9 mouse cellular contexts compared by ENCODE assay signal in genomic region chr6:51875884-51876626, GRCm38 (mm10).
DNase-seq lines count a peak whose midpoint lies in the region; ATAC-seq and TF ChIP-seq lines count a peak whose summit lies in the region.
"Had no signal": no experiment of that assay in that cellular context is flagged by ENCODE, and none has a peak within 500 bp of the region (broad histone marks: within the 10 kb centered on the region; RNA-seq: fewer than 3 reads in every experiment).

No protein-coding gene starts in this region.

- H3K4me2 ChIP-seq in hindbrain, postnatal 0 days (ENCODE audit: low read depth, low read length): no peak overlapping the region
- no peak overlapping the region for H3K4me2 ChIP-seq in liver, postnatal 0 days (ENCODE audit: low read depth, low read length)
- no peak overlapping the region for H3K4me2 ChIP-seq in forebrain, embryonic 11.5 days (ENCODE audit: low read depth, low read length, severe bottlenecking)
- H3K4me2 ChIP-seq: embryonic facial prominence, embryonic 15.5 days had no signal

- H3K27me3 ChIP-seq in hindbrain, postnatal 0 days (ENCODE audit: insufficient read depth, low read length): no peaks in the 10 kb centered on the region
- no peaks in the 10 kb centered on the region for H3K27me3 ChIP-seq in liver, postnatal 0 days (ENCODE audit: insufficient read depth, low read length)
- H3K27me3 ChIP-seq in forebrain, embryonic 11.5 days (ENCODE audit: control insufficient read depth, insufficient read depth, low read length): 0 out of 2 replicates have a peak, but pooled peaks cover 2% of the 10 kb centered on the region

- no peak overlapping the region for H3K4me3 ChIP-seq in layer of hippocampus, adult 2 months
- no peak overlapping the region for H3K4me3 ChIP-seq in hindbrain, postnatal 0 days (ENCODE audit: low read length)
- no peak overlapping the region for H3K4me3 ChIP-seq in liver, postnatal 0 days (ENCODE audit: low read depth, low read length)
- H3K4me3 ChIP-seq in forebrain, embryonic 11.5 days (ENCODE audit: low read depth, low read length): no peak overlapping the region
- H3K4me3 ChIP-seq: embryonic facial prominence, embryonic 15.5 days had no signal

- ATAC-seq in hindbrain, postnatal 0 days: peak; percentile 79; the same call in 1 of the 2 replicates
- no peak for ATAC-seq in liver, postnatal 0 days
- no peak for ATAC-seq in forebrain, embryonic 11.5 days (replicated peaks; ENCODE audit: low FRiP score)

- TF ChIP-seq EP300 in liver, postnatal 0 days (IDR thresholded peaks at IDR 0.05; ENCODE audit: low read depth): no peak

- WGBS in hindbrain, postnatal 0 days: 30% methylated on average over 6 of the region's 6 CpGs
- WGBS in liver, postnatal 0 days (ENCODE audit: insufficient replicate concordance): 49% methylated on average over 6 of the region's 6 CpGs
- WGBS in forebrain, embryonic 11.5 days: 35% methylated on average over 6 of the region's 6 CpGs

- H3K9ac ChIP-seq in hindbrain, postnatal 0 days (replicated peaks; ENCODE audit: low read length): no peak overlapping the region
- no peak overlapping the region for H3K9ac ChIP-seq in liver, postnatal 0 days (replicated peaks)
- no peak overlapping the region for H3K9ac ChIP-seq in forebrain, embryonic 11.5 days (ENCODE audit: low read length)
- H3K9ac ChIP-seq: embryonic facial prominence, embryonic 15.5 days had no signal

- H3K36me3 ChIP-seq in hindbrain, postnatal 0 days (ENCODE audit: insufficient read depth, low read length): no peaks in the 10 kb centered on the region
- H3K36me3 ChIP-seq in liver, postnatal 0 days (replicated peaks; ENCODE audit: insufficient read depth, low read length): no peaks in the 10 kb centered on the region
- no peaks in the 10 kb centered on the region for H3K36me3 ChIP-seq in forebrain, embryonic 11.5 days (ENCODE audit: control insufficient read depth, insufficient read depth, low read length)
- H3K36me3 ChIP-seq: embryonic facial prominence, embryonic 15.5 days had no signal

- H3K4me1 ChIP-seq in hindbrain, postnatal 0 days (ENCODE audit: insufficient read depth, low read length): peaks cover 4% of the 10 kb centered on the region
- peaks cover 4% of the 10 kb centered on the region for H3K4me1 ChIP-seq in liver, postnatal 0 days (ENCODE audit: insufficient read depth)
- H3K4me1 ChIP-seq in forebrain, embryonic 11.5 days (replicated peaks; ENCODE audit: control insufficient read depth, insufficient read depth, low read length): no peaks in the 10 kb centered on the region
- H3K4me1 ChIP-seq: embryonic facial prominence, embryonic 15.5 days had no signal

- TF ChIP-seq CTCF in layer of hippocampus, adult 2 months (conservative IDR thresholded peaks at IDR 0.05): peak; percentile 78
- TF ChIP-seq CTCF in hindbrain, postnatal 0 days (IDR thresholded peaks at IDR 0.05; ENCODE audit: low read depth): peak; percentile 69
- peak; percentile 50 for TF ChIP-seq CTCF in liver, postnatal 0 days (IDR thresholded peaks at IDR 0.05; ENCODE audit: low read depth)

- DNase-seq in layer of hippocampus, adult 2 months (ENCODE audit: low spot score in 2 of 2): no peak
- no peak for DNase-seq in layer of hippocampus, adult 18-20 months (ENCODE audit: low spot score in 2 of 2)
- DNase-seq in adrenal gland, postnatal 36 days: peak; percentile 22 to 41
- peak; percentile 80 for DNase-seq in hindbrain, postnatal 0 days (ENCODE audit: low spot score)
- DNase-seq in liver, postnatal 0 days: no peak
- DNase-seq in T-cell, adult 2 months (ENCODE audit: low spot score): no peak
- DNase-seq in thymus, adult 18-20 months: no peak
- DNase-seq in forebrain, embryonic 11.5 days (ENCODE audit: low spot score): no peak

- H3K9me3 ChIP-seq in hindbrain, postnatal 0 days (ENCODE audit: low read length): no peaks in the 10 kb centered on the region
- H3K9me3 ChIP-seq in liver, postnatal 0 days (ENCODE audit: low read length): no peaks in the 10 kb centered on the region
- no peaks in the 10 kb centered on the region for H3K9me3 ChIP-seq in forebrain, embryonic 11.5 days (ENCODE audit: control insufficient read depth, low read length)
- H3K9me3 ChIP-seq: embryonic facial prominence, embryonic 15.5 days had no signal

- H3K27ac ChIP-seq in layer of hippocampus, adult 2 months: no peak overlapping the region
- no peak overlapping the region for H3K27ac ChIP-seq in hindbrain, postnatal 0 days
- H3K27ac ChIP-seq in liver, postnatal 0 days (ENCODE audit: low read depth): no peak overlapping the region
- H3K27ac ChIP-seq in forebrain, embryonic 11.5 days (ENCODE audit: low read depth, low read length): no peak overlapping the region
- H3K27ac ChIP-seq: embryonic facial prominence, embryonic 15.5 days had no signal

Comparison
In these comparisons a context has a peak if more than half of its experiments do, and no peak if none do; other contexts are left out.
1. DNase-seq: peak in adrenal gland, postnatal 36 days (2 of 2) and hindbrain, postnatal 0 days (single experiment); none in layer of hippocampus, adult 2 months (0 of 2), layer of hippocampus, adult 18-20 months (0 of 2), liver, postnatal 0 days (single experiment), T-cell, adult 2 months (single experiment), thymus, adult 18-20 months (0 of 2) and forebrain, embryonic 11.5 days (single experiment).
2. Peak in every context shown above with its lines, with median percentiles within 50 percentile points of each other: CTCF ChIP-seq.